Mouse (Mus musculus): ENCODE measurements at regions not wholly inside any gene's neighbourhood (a gene's known extent, or its start where the extent isn't known, plus 50 kb on each side); places are given as distances from the start of the nearest gene placed in this dataset.

DNA sequence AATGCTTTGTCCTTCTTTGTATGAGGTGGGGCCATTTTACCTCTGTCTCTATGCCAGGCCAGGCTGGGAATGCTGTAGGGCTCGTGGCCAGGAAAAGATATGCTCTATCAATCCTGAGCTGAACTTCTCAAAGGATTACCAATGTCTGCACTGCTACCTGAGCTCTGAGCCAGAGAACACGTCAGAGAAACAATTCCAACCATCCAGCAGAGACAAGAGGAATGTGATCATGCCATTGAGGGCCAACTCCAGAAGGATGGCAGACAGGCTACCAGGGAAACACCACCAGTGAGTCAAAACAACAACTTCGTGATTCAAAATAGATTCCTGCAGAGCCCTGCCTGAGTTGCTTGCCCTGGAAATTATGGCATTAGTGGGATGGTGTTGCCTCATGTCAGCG lies 361.0 kb downstream of the Adam3 start:
- Histone ChIP-seq H3K9ac (ENCODE audit: low read depth, low read length) (no peak overlapping the region), H3K4me3 (ENCODE audit: low read length) (no peak overlapping the region), H3K36me3 (ENCODE audit: control insufficient read depth, insufficient read depth, low read length) (no peaks in the 10 kb centered on the region), H3K4me1 (ENCODE audit: control insufficient read depth, insufficient read depth, low read depth, low read length) (no peaks in the 10 kb centered on the region), H3K4me2 (ENCODE audit: low read length) (no peak overlapping the region), H3K27me3 (replicated peaks; ENCODE audit: control insufficient read depth, insufficient read depth, low read length) (no peaks in the 10 kb centered on the region), H3K9me3 (ENCODE audit: control insufficient read depth, low read length) (peaks cover 3% of the 10 kb centered on the region), H3K27ac (ENCODE audit: low read depth, low read length) (no peak overlapping the region)
- WGBS, result 65% methylated on average over 4 of the region's 4 CpGs
- no peak for ATAC-seq

DNA sequence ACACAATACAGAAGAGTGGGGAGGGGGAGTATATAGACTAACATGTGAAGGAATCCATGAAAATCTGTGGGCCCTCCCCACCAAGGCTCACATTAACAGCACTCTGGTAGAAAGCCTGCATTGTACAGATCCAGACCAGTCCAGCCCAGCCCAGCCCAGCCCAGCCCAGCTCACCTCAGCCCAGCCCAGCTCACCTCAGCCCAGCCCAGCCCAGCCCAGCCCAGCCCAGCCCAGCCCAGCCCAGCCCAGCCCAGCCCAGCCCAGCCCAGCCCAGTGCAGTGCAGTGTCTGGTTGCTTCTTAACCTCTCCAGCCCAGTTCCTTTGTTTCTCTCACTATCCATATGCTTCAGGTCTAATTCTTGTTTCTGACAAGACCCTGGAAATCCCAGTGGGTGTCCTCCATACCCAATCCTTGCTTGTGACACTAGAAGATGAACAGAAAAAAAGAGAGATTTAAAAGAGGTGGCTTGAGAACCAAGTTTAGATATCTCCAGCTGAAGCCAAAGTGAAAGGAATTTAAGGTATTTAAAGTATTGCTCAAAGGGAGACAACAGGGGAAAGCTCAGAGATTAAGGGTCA lies 366.5 kb downstream of the Adam3 start:
- no peak overlapping the region for H3K9ac ChIP-seq (ENCODE audit: low read depth, low read length)
- peaks cover 3% of the 10 kb centered on the region for H3K9me3 ChIP-seq (ENCODE audit: control insufficient read depth, low read length)
- H3K4me1 ChIP-seq (ENCODE audit: control insufficient read depth, insufficient read depth, low read depth, low read length), result no peaks in the 10 kb centered on the region
- ATAC-seq, result no peak
- H3K4me3 ChIP-seq (ENCODE audit: low read length), result no peak overlapping the region
- no peaks in the 10 kb centered on the region for H3K27me3 ChIP-seq (replicated peaks; ENCODE audit: control insufficient read depth, insufficient read depth, low read length)
- H3K4me2 ChIP-seq (ENCODE audit: low read length), result no peak overlapping the region
- H3K27ac ChIP-seq (ENCODE audit: low read depth, low read length), result no peak overlapping the region
- no peaks in the 10 kb centered on the region for H3K36me3 ChIP-seq (ENCODE audit: control insufficient read depth, insufficient read depth, low read length)

DNA sequence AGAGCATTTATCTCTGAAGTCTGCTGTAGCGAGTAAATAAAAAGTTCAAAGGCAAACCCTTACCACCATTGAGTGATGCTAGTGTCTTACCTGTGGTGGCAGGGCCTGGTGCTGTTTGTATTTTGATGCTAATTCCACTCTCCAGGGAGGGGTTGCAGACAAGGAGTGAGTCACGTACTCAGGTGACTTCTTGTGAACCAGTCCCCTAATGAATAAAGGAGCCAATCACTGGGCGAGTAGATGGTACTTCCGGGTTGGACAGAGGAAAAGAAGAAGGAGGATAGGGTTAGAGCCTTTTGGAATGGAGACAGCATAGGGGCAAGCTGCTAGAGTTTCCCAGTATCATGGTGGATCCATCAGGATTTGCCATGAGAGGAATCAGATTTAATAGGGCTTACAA lies 370.5 kb downstream of the Adam3 start:
- Histone ChIP-seq H3K9me3 (ENCODE audit: control insufficient read depth, low read length) (peaks cover 2% of the 10 kb centered on the region), H3K27ac (ENCODE audit: low read depth, low read length) (no peak overlapping the region), H3K4me3 (ENCODE audit: low read length) (no peak overlapping the region), H3K27me3 (replicated peaks; ENCODE audit: control insufficient read depth, insufficient read depth, low read length) (no peaks in the 10 kb centered on the region), H3K36me3 (ENCODE audit: control insufficient read depth, insufficient read depth, low read length) (no peaks in the 10 kb centered on the region), H3K4me2 (ENCODE audit: low read length) (no peak overlapping the region), H3K9ac (ENCODE audit: low read depth, low read length) (no peak overlapping the region), H3K4me1 (ENCODE audit: control insufficient read depth, insufficient read depth, low read depth, low read length) (no peaks in the 10 kb centered on the region)
- no peak for ATAC-seq
- 93% methylated on average over 4 of the region's 4 CpGs for WGBS

DNA sequence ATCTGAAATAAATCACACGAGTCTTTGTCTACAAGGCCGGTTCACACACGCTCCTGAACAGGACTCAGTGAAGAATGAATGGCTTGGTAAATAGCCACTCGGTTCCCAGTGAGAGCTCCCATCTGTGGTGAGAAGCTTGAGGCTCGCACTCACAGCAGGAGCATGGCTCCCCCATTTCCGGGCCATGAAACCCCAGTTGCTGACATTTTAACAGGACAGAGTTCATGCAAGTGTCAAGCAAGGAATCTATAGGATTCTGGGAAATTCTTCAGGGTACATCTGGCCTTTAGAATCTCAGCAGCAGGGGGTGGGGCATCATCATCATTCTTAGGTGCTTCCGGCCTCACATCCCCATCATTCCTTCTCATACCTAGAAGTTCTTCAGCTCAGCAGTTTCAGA lies 371.8 kb downstream of the Adam3 start:
- Histone ChIP-seq H3K27ac (ENCODE audit: low read depth, low read length) (no peak overlapping the region), H3K4me1 (ENCODE audit: control insufficient read depth, insufficient read depth, low read depth, low read length) (no peaks in the 10 kb centered on the region), H3K4me3 (ENCODE audit: low read length) (no peak overlapping the region), H3K36me3 (ENCODE audit: control insufficient read depth, insufficient read depth, low read length) (no peaks in the 10 kb centered on the region), H3K4me2 (ENCODE audit: low read length) (no peak overlapping the region), H3K27me3 (replicated peaks; ENCODE audit: control insufficient read depth, insufficient read depth, low read length) (no peaks in the 10 kb centered on the region), H3K9me3 (ENCODE audit: control insufficient read depth, low read length) (no peaks in the 10 kb centered on the region), H3K9ac (ENCODE audit: low read depth, low read length) (no peak overlapping the region)
- ATAC-seq, result no peak
- 58% methylated on average over 7 of the region's 7 CpGs for WGBS

DNA sequence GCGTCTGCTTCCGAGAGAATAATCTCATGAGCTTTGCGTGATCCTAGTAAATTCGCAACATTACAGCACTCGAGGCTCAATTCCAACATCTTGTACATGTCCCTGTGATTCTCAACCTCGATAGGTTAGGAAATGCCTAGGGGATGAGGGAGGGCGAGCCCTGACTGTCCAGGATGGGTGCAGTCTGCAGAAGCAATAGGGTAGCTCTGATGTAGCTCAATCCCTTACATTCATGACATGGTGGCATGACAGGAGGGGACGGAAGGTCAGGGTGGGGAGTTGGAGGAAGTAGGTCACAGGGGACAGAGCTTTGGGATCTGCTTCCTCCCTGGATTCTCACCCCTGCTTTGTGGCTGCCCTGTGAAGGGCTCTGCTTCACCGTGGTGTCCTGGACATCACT lies 373.3 kb downstream of the Adam3 start:
- no peaks in the 10 kb centered on the region for H3K9me3 ChIP-seq (ENCODE audit: control insufficient read depth, low read length)
- no peaks in the 10 kb centered on the region for H3K4me1 ChIP-seq (ENCODE audit: control insufficient read depth, insufficient read depth, low read depth, low read length)
- no peaks in the 10 kb centered on the region for H3K27me3 ChIP-seq (replicated peaks; ENCODE audit: control insufficient read depth, insufficient read depth, low read length)
- H3K4me3 ChIP-seq (ENCODE audit: low read length), result no peak overlapping the region
- H3K27ac ChIP-seq (ENCODE audit: low read depth, low read length), result no peak overlapping the region
- 71% methylated on average over 9 of the region's 9 CpGs for WGBS
- ATAC-seq, result no peak
- H3K9ac ChIP-seq (ENCODE audit: low read depth, low read length), result no peak overlapping the region
- no peak overlapping the region for H3K4me2 ChIP-seq (ENCODE audit: low read length)
- no peaks in the 10 kb centered on the region for H3K36me3 ChIP-seq (ENCODE audit: control insufficient read depth, insufficient read depth, low read length)

DNA sequence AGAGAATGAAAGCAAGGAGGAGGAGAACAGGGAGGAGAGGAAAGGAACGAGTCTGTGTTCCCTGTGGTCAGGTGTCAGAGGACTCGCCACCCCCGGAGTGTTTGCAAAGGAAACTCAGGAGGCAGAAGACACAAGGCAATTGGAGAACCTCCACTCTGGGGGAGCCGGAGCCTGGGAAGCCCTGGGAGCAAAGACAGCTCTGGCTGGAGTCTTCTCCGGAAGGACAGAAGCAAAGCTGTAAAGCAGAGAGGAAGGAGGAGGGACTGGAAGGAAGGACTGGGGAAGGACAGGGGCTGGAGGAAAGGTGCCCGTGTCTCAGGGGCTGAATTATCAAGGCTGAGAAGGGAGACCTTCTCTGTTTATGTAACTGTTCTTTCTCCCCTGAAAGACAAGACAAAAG lies 373.9 kb downstream of the Adam3 start:
- Histone ChIP-seq H3K27ac (ENCODE audit: low read depth, low read length) (0 out of 2 replicates have a peak overlapping the region, but pooled peaks have one; percentile 9), H3K4me1 (ENCODE audit: control insufficient read depth, insufficient read depth, low read depth, low read length) (no peaks in the 10 kb centered on the region), H3K4me3 (ENCODE audit: low read length) (no peak overlapping the region), H3K9me3 (ENCODE audit: control insufficient read depth, low read length) (no peaks in the 10 kb centered on the region), H3K36me3 (ENCODE audit: control insufficient read depth, insufficient read depth, low read length) (no peaks in the 10 kb centered on the region), H3K27me3 (replicated peaks; ENCODE audit: control insufficient read depth, insufficient read depth, low read length) (no peaks in the 10 kb centered on the region), H3K4me2 (ENCODE audit: low read length) (peak overlapping the region; percentile 16; the same call in 1 of the 2 replicates), H3K9ac (ENCODE audit: low read depth, low read length) (no peak overlapping the region)
- WGBS, result 35% methylated on average over 6 of the region's 6 CpGs
- no peak for ATAC-seq

DNA sequence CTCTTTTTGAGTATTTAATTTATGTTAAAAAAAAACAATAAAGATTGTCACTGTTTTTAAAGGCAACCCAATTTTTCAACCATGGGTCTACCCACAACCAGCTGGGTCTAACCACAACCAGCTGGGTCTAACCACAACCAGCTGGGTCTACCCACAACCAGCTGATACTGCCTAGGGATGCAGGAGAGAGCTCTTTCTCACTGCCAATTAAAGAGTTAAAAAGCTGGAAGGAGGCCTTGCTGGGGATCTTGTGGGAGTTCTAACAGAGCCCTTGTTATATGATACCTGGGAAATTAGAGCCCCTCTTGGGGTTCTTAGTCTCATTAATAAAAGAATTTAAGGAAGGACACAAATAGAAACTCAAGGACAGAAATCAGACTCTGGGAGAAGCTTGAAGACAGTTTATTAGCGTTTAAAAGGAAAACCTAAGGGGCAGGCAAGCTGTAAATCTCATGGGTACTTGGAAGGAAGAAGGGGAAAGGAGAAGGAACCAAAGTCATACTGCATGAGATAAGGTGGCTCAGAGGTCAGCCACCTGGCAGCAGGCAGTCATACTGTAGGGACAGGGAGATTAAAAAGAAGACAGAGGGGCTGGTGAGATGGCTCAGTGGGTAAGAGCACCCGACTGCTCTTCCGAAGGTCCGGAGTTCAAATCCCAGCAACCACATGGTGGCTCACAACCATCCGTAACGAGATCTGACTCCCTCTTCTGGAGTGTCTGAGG lies 379.1 kb downstream of the Adam3 start:
- no peak overlapping the region for H3K9ac ChIP-seq (ENCODE audit: low read depth, low read length)
- 78% methylated on average over 6 of the region's 6 CpGs for WGBS

DNA sequence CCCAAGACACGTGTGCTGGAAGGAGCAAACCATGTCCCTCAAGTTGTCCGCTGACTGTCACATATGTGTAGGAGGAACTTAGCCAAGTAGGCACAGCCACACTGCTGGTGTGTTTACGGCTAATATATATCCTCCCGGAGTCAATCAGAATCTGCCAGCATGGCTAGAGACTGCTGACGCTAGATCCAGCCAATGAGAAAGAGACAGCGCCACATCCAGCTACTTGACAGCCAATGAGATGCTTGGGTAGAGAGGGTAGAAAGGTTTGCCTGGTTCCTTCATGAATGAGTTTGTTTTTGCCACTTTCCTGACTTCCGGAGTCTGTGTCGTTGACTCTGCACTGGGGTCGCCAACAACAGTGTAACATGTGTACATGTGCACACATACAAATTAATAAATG lies 387.0 kb downstream of the Adam3 start:
- Histone ChIP-seq H3K27me3 (replicated peaks; ENCODE audit: control insufficient read depth, insufficient read depth, low read length) (no peaks in the 10 kb centered on the region), H3K4me3 (ENCODE audit: low read length) (no peak overlapping the region), H3K9ac (ENCODE audit: low read depth, low read length) (no peak overlapping the region), H3K4me2 (ENCODE audit: low read length) (no peak overlapping the region), H3K4me1 (ENCODE audit: control insufficient read depth, insufficient read depth, low read depth, low read length) (0 out of 2 replicates have a peak, but pooled peaks cover 2% of the 10 kb centered on the region), H3K9me3 (ENCODE audit: control insufficient read depth, low read length) (no peaks in the 10 kb centered on the region), H3K36me3 (ENCODE audit: control insufficient read depth, insufficient read depth, low read length) (no peaks in the 10 kb centered on the region), H3K27ac (ENCODE audit: low read depth, low read length) (no peak overlapping the region)
- no peak for ATAC-seq
- 95% methylated on average over 9 of the region's 9 CpGs for WGBS

More for the DNA sequence above, 379.1 kb downstream of the Adam3 start:
- H3K9me3 ChIP-seq (ENCODE audit: control insufficient read depth, low read length), result no peaks in the 10 kb centered on the region
- no peak overlapping the region for H3K4me3 ChIP-seq (ENCODE audit: low read length)
- no peaks in the 10 kb centered on the region for H3K27me3 ChIP-seq (replicated peaks; ENCODE audit: control insufficient read depth, insufficient read depth, low read length)
- no peaks in the 10 kb centered on the region for H3K4me1 ChIP-seq (ENCODE audit: control insufficient read depth, insufficient read depth, low read depth, low read length)
- no peaks in the 10 kb centered on the region for H3K36me3 ChIP-seq (ENCODE audit: control insufficient read depth, insufficient read depth, low read length)
- ATAC-seq, result no peak
- H3K27ac ChIP-seq (ENCODE audit: low read depth, low read length), result no peak overlapping the region
- no peak overlapping the region for H3K4me2 ChIP-seq (ENCODE audit: low read length)

DNA sequence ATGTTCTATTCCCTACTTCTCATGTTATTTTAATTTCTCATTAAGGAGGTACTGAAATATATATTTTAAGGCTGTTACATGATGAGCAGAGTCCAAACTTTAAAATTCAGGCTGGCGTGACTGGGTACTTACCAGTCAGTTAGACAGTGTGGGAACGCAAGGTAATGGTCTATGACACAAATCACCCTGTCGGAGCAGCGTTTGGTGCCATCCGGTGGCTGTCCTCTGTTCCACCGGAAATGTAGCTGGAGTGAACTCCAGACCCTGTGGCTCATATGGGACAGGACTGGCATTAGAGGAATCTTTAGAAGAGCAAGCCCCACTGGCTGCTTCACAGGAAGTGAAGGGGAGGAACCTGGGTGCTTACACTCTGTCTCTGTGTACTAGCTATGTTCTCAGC lies 388.0 kb downstream of the Adam3 start:
- 0 out of 2 replicates have a peak, but pooled peaks cover 2% of the 10 kb centered on the region for H3K4me1 ChIP-seq (ENCODE audit: control insufficient read depth, insufficient read depth, low read depth, low read length)
- H3K9me3 ChIP-seq (ENCODE audit: control insufficient read depth, low read length), result no peaks in the 10 kb centered on the region
- 52% methylated on average over 6 of the region's 6 CpGs for WGBS
- peak; percentile 65; the same call in 1 of the 2 replicates for ATAC-seq
- H3K27me3 ChIP-seq (replicated peaks; ENCODE audit: control insufficient read depth, insufficient read depth, low read length), result no peaks in the 10 kb centered on the region
- H3K9ac ChIP-seq (ENCODE audit: low read depth, low read length), result no peak overlapping the region
- no peak overlapping the region for H3K4me3 ChIP-seq (ENCODE audit: low read length)
- no peak overlapping the region for H3K27ac ChIP-seq (ENCODE audit: low read depth, low read length)
- no peaks in the 10 kb centered on the region for H3K36me3 ChIP-seq (ENCODE audit: control insufficient read depth, insufficient read depth, low read length)
- H3K4me2 ChIP-seq (ENCODE audit: low read length), result no peak overlapping the region

All from hindbrain, embryonic 16.5 days (tissue).